Mouse (Mus musculus) liver, adult 2 months (tissue): ENCODE data around the gene Szt2. TPM values are rescaled to one million over a fixed set of nuclear protein-coding genes. Genes with fewer than 3 reads are reported as not detected.

Source experiments
- DNase-seq: peaks from one replicate; pipeline ENCODE4 v3.0.0-alpha.2; 2011; ENCODE audit warnings: low read depth, low spot score; ENCODE audit errors: extremely low read depth
- H3K27ac ChIP-seq: fragments of 200-500 bp; replicated peaks from 2 replicates; pipeline ENCODE4 v1.5.1; 2012; ENCODE audit warnings: low read depth, mild to moderate bottlenecking, control low read depth, inconsistent platforms, low read length; ENCODE audit not compliant: insufficient read depth
- H3K27me3 ChIP-seq: fragments of 200-500 bp; 2 replicates; pipeline ENCODE4 v1.6.1; 2012; ENCODE audit warnings: mild to moderate bottlenecking, moderate library complexity, low read length, inconsistent platforms; ENCODE audit not compliant: control insufficient read depth, insufficient read depth
- H3K36me3 ChIP-seq: fragments of 200-500 bp; 2 replicates; pipeline ENCODE4 v1.6.1; 2012; ENCODE audit warnings: low read length, inconsistent platforms; ENCODE audit not compliant: control insufficient read depth, insufficient read depth
- H3K4me1 ChIP-seq: fragments of 200-500 bp; 2 replicates; pipeline ENCODE4 v1.6.1; 2011; ENCODE audit warnings: low read length; ENCODE audit not compliant: control insufficient read depth, insufficient read depth
- H3K4me3 ChIP-seq: fragments of 200-500 bp; 2 replicates; pipeline ENCODE4 v1.5.1; 2011; ENCODE audit warnings: low read depth, mild to moderate bottlenecking, control low read depth, low read length, moderate library complexity; ENCODE audit not compliant: insufficient read depth
- H3K79me2 ChIP-seq: fragments of 200-500 bp; 2 replicates; pipeline ENCODE4 v1.6.1; 2012; ENCODE audit warnings: inconsistent platforms, mild to moderate bottlenecking, low read length, moderate library complexity; ENCODE audit not compliant: control insufficient read depth, insufficient read depth
- H3K9ac ChIP-seq: fragments of 200-500 bp; 2 replicates; pipeline ENCODE4 v1.6.1; 2012; ENCODE audit warnings: low read depth, mild to moderate bottlenecking, control low read depth, inconsistent platforms, low read length
- CTCF ChIP-seq: fragments of 200-500 bp; IDR thresholded peaks from 2 replicates; pipeline ENCODE4 v1.5.1; 2011; ENCODE audit warnings: low read depth, low read length, control low read depth
- POLR2A ChIP-seq: fragments of 200-500 bp; IDR thresholded peaks from 2 replicates; pipeline ENCODE4 v1.6.1; 2011; ENCODE audit warnings: low read length, control low read depth; ENCODE audit not compliant: insufficient read depth; ENCODE audit errors: extremely low read depth
- WGBS: fragments of 180-500 bp; shearing (Covaris S2); methylation state at CpG from one replicate; pipeline ENCODE4 v1.1.7; 2018; 5-methylcytosine and 5-hydroxymethylcytosine counted together
- polyA plus RNA-seq: library from polyadenylated mRNA; depleted of rRNA; stranded (reverse); fragments of >200 nt; gene quantifications from 2 replicates; pipeline ENCODE4 v1.2.3, GENCODE M21; 2012
- total RNA-seq: library from RNA; depleted of rRNA; stranded (reverse); fragments of >200 nt; gene quantifications from 2 replicates; pipeline ENCODE4 v1.2.3, GENCODE M21; 2014

Gene Szt2
- total and polyA plus RNA-seq, 2 experiments, result 3.0 to 11.9 TPM

DNA sequence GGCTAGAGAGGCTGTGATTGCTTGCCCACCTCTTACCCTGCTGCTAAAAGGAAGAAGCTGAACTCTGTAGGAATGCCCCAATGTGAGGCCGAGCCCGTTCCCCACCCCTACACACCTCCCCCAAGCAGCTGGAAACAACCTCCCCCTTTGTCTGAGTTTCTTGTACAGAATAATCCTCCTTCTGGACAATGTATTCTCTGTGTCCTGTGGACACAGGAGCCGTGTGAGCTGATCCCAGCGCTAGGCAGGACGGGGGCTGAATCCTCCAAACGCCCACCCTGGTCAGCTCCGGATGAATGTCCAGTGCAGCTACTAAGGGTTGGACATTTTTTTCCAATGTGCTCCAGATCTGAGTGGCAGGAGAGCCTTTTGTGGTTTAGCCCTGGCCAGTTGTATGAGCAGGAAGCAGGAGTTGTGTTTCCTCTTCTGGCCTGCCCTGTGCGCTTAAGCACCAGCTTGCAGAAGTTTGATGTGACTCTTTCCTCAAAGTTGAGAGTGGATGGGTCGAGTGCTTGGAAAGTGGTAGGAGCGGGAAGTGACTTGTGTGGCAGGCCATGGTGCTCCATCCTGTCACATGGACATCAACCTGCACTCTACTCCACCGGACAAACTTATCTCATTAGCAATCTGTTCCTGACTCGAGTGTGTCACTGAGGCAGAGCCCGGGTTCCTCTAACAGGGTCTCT, 8.2 kb upstream of the Szt2 start:
- DNase-seq, result no peak
- Histone ChIP-seq H3K27ac (no peak overlapping the region), H3K4me3 (no peak overlapping the region), H3K9ac (no peak overlapping the region), H3K36me3 (peaks cover 54% of the 10 kb centered on the region), H3K4me1 (no peaks in the 10 kb centered on the region), H3K27me3 (no peaks in the 10 kb centered on the region), H3K79me2 (no peaks in the 10 kb centered on the region; the same call in 1 of the 2 replicates)
- 90% methylated on average over 13 of the region's 13 CpGs for WGBS
- TF ChIP-seq CTCF (no peak), POLR2A (no peak)

DNA sequence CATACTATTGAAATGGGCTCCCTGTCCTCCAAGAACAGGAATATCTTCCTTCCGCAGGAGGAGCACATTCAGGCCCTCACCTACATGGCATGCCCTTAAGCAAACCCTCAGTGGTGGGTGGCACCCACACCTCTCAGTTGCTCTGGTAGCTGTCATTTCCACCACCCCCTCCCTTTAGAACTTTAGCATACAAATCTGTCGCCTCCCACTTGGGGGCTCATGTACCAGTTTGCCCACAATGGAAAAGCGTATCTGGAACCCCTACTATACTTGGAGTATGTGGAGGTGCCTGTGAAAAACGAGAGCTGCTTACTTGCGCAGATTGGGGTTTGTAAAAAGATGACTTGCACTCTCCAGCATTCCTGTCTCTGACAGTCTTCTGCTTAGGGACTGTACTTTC, 7.3 kb upstream of the Szt2 start:
- Histone ChIP-seq H3K36me3 (peaks cover 59% of the 10 kb centered on the region), H3K4me3 (no peak overlapping the region), H3K27me3 (no peaks in the 10 kb centered on the region), H3K4me1 (no peaks in the 10 kb centered on the region), H3K9ac (no peak overlapping the region), H3K79me2 (no peaks in the 10 kb centered on the region; the same call in 1 of the 2 replicates), H3K27ac (no peak overlapping the region)
- no peak for DNase-seq
- WGBS, result 98% methylated on average over 5 of the region's 5 CpGs
- TF ChIP-seq POLR2A (no peak), CTCF (no peak)

DNA sequence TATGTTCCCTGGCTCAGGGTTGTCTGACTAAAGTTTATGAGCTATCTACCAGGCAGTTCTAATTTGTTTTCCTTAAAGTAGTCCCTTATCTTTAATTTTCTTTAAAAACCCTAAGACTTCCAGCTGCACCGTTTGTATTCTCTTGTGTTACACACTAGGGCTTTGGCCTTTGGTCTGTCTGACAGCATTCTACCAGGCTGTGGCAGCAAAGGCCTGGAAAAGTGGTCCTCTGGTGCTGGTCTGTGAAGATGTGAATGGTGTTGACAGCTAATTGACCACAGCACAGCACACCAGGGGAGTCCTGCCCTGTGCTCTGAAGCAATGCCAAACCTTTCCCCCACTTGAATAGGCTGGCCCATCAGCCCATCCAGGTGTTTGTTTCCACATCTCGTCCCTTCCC, 6.7 kb upstream of the Szt2 start:
- H3K27ac ChIP-seq, result no peak overlapping the region
- no peak for TF ChIP-seq CTCF
- TF ChIP-seq POLR2A, result no peak
- WGBS, result 67% methylated on average over 2 of the region's 2 CpGs
- H3K79me2 ChIP-seq, result no peaks in the 10 kb centered on the region; the same call in 1 of the 2 replicates
- no peak overlapping the region for H3K4me3 ChIP-seq
- DNase-seq, result no peak
- peaks cover 57% of the 10 kb centered on the region for H3K36me3 ChIP-seq
- H3K27me3 ChIP-seq, result no peaks in the 10 kb centered on the region
- H3K9ac ChIP-seq, result no peak overlapping the region
- H3K4me1 ChIP-seq, result peaks cover under 1% of the 10 kb centered on the region; the same call in 1 of the 2 replicates

DNA sequence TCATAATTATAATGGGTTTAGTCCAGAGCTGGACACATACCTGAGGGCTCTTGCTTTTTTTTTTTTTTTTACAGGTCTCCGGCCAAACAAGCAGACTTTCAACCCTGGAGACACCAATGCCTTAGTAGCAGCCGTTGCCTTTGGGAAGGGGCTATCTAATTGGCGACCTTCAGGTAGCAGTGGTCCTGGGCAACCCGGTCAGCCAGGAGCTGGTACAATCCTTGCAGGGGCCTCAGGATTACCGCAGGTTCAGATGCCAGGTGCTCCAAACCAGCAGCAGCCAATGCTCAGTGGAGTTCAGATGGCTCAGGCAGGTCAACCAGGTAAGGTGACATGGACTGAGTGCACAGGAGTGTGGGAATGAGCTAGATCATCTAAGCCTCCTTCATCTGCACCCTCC, 4.5 kb upstream of the Szt2 start:
- Histone ChIP-seq H3K27ac (no peak overlapping the region), H3K4me1 (peaks cover 10% of the 10 kb centered on the region), H3K27me3 (no peaks in the 10 kb centered on the region), H3K4me3 (no peak overlapping the region), H3K79me2 (peaks cover 6% of the 10 kb centered on the region; the same call in 1 of the 2 replicates), H3K9ac (no peak overlapping the region), H3K36me3 (peaks cover 44% of the 10 kb centered on the region)
- no peak for DNase-seq
- TF ChIP-seq CTCF (no peak), POLR2A (no peak)
- 94% methylated on average over 5 of the region's 5 CpGs for WGBS

- Histone ChIP-seq H3K27me3 (no peaks in the 10 kb centered on the region), H3K27ac (0 out of 2 replicates have a peak overlapping the region, but pooled peaks have one; percentile 16), H3K4me1 (peaks cover 12% of the 10 kb centered on the region), H3K4me3 (no peak overlapping the region), H3K9ac (no peak overlapping the region), H3K36me3 (peaks cover 27% of the 10 kb centered on the region), H3K79me2 (peaks cover 14% of the 10 kb centered on the region; the same call in 1 of the 2 replicates)
- TF ChIP-seq CTCF, result no peak
- TF ChIP-seq POLR2A, result no peak
- WGBS, result 22% methylated on average over 5 of the region's 5 CpGs
- peak; percentile 85 for DNase-seq
Measured at GRCm38 (mm10) chr4:118410871-118411270, 1.8 kb upstream of the Szt2 start.

DNA sequence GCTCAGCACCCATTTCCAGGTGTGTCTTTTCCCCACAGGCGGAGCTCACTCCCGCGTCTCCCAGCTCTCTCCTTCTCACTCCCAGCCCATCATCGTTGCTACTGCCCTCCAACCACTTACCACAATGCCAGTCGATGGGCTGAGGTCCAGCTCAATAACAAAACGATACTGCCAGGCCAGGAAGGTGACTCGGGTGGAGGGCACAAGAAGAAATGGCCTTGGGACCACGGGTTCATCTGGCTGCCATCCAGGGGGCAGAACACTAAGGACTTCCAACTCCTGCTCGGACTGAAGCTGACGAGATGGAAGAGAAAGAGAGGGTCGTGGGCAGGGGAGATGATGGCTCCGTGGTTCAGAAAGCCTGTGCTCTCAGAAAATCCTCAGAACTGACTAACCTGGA, 6.4 kb downstream of the Szt2 start:
- WGBS, result 45% methylated on average over 12 of the region's 12 CpGs
- Histone ChIP-seq H3K4me3 (no peak overlapping the region), H3K9ac (no peak overlapping the region), H3K4me1 (peaks cover 20% of the 10 kb centered on the region), H3K36me3 (no peaks in the 10 kb centered on the region; the same call in 1 of the 2 replicates), H3K27ac (no peak overlapping the region), H3K79me2 (peaks cover 3% of the 10 kb centered on the region; the same call in 1 of the 2 replicates), H3K27me3 (no peaks in the 10 kb centered on the region)
- TF ChIP-seq CTCF (no peak), POLR2A (no peak)
- DNase-seq, result peak; percentile 71
